Mouse (Mus musculus): ENCODE data around the gene Sorcs3. TPM values are rescaled to one million over a fixed set of nuclear protein-coding genes. Genes with fewer than 3 reads are reported as not detected.

Gene Sorcs3
- polyA plus RNA-seq (2014; fragmentation: Nextera tagmentation; extraction: Ambion mirVana) = 0.08 TPM in 2 replicates

DNA sequence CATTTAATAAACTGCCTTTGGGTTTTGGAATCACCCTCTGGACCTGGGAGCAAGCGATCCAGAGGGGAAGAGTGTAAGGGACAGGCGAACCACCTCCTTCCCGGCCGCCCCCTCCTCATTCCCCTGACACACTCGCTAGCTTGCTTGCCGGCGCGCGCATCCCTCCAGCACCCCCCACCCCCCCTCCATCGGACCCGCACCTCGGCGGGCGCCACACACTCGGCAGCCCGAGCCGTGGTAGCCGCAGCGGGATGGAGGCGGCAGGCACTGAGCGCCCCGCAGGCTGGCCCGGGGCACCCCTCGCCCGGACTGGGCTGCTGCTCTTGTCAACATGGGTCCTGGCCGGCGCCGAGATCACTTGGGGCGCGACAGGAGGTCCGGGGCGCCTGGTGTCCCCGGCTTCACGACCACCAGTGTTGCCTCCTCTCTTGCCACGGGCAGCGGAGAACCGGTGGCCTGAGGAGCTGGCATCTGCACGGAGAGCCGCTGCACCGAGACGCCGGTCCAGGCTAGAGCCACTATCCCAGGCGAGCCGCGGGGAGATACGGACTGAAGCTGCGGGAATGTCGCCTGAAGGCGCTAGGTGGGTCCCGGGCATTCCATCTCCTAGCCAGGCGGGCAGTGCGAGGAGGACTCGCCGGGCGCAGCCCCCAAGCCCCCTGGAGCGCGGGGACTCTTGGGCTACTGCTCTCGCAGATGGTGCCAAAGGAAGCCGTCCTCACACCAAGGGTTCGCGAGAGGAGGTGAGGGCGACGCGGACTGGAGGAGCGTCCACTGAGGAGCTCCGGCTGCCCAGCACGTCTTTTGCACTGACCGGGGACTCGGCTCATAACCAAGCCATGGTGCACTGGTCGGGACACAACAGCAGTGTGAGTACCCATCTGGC lies at the start of gene Sorcs3:
Gene Sorcs3 (plus strand): TSS at position 97 of the 886 bp plus-strand sequence.
- no peaks in the 10 kb centered on the region for H3K36me3 ChIP-seq (ENCODE audit: insufficient read depth)
- under 1% methylated on average over 69 of the region's 70 CpGs for WGBS
- H3K9me3 ChIP-seq (ENCODE audit: low read depth, low read length) = no peaks in the 10 kb centered on the region
- peak within 1 kb of the TSS; percentile 46 for H3K4me3 ChIP-seq (ENCODE audit: low read depth, low read length)
- H3K27me3 ChIP-seq (ENCODE audit: insufficient read depth, low read length) = peaks cover 60% of the 10 kb centered on the region
- no peaks in the 10 kb centered on the region for H3K4me1 ChIP-seq (ENCODE audit: insufficient read depth)
- peak within 1 kb of the TSS; percentile 40 for H3K9ac ChIP-seq
- no peak within 1 kb of the TSS for H3K27ac ChIP-seq (ENCODE audit: low read depth)
- ATAC-seq (ENCODE audit: insufficient read depth) (peak; percentile 65; the same call in 1 of the 2 replicates), DNase-seq (peak; percentile 63)
- H3K4me2 ChIP-seq = peak within 1 kb of the TSS; percentile 94
- TF ChIP-seq CTCF (IDR thresholded peaks at IDR 0.05; ENCODE audit: low read depth) = no peak

DNA sequence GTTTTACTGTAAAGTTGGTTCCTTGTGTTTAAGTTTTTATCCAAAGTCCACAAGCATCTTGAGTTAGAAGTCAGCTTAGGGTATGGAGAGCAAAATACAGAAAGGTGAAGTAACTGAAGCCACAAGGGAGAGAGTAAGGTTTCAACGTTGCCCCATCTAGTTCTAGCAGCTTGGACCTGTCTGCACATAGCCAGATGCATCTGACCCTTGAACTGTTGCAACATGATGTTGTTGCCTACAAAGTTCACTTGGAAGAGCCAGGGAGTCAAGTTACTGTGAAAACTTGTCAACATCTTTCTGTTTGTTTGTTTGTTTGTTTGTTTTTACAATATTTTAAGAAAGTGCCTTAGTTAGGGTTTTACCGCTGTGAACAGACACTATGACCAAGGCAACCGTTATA lies 40.5 kb upstream of the Sorcs3 start:
- DNase-seq = no peak
- no peaks in the 10 kb centered on the region for H3K36me3 ChIP-seq (ENCODE audit: insufficient read depth)
- 86% methylated on average over 3 of the region's 3 CpGs for WGBS
- no peaks in the 10 kb centered on the region for H3K4me1 ChIP-seq (ENCODE audit: insufficient read depth)
- H3K4me2 ChIP-seq = no peak overlapping the region
- H3K9me3 ChIP-seq (ENCODE audit: low read depth, low read length) = no peaks in the 10 kb centered on the region
- no peak overlapping the region for H3K4me3 ChIP-seq (ENCODE audit: low read depth, low read length)
- no peak for TF ChIP-seq CTCF (IDR thresholded peaks at IDR 0.05; ENCODE audit: low read depth)
- no peak for ATAC-seq (ENCODE audit: insufficient read depth)
- H3K27ac ChIP-seq (ENCODE audit: low read depth) = no peak overlapping the region
- H3K27me3 ChIP-seq (ENCODE audit: insufficient read depth, low read length) = no peaks in the 10 kb centered on the region
- no peak overlapping the region for H3K9ac ChIP-seq

DNA sequence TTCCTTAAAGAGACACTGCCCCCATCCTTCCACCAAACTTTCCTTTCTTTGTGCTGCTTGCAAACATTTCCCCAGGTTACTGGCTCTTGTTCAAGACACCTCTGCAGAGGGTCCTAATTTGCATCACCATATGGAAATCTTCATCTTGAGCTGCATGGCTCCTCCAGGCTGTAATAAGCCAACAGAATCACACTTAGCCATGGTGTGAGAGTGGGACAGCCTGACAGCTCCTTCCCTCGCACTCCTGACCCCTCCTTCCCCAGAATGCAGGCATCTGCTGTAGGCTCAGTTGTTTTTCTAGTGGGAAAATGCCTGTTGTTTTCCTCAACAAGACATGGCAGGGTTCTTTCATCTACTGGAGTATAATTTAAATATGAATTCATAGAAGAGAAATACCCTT lies 38.7 kb upstream of the Sorcs3 start:
- no peaks in the 10 kb centered on the region for H3K4me1 ChIP-seq (ENCODE audit: insufficient read depth)
- no peak for TF ChIP-seq CTCF (IDR thresholded peaks at IDR 0.05; ENCODE audit: low read depth)
- H3K27ac ChIP-seq (ENCODE audit: low read depth) = no peak overlapping the region
- no peak overlapping the region for H3K4me2 ChIP-seq
- no peaks in the 10 kb centered on the region for H3K27me3 ChIP-seq (ENCODE audit: insufficient read depth, low read length)
- 15% methylated on average over 1 of the region's 1 CpGs for WGBS
- no peak overlapping the region for H3K9ac ChIP-seq
- no peaks in the 10 kb centered on the region for H3K36me3 ChIP-seq (ENCODE audit: insufficient read depth)
- H3K9me3 ChIP-seq (ENCODE audit: low read depth, low read length) = no peaks in the 10 kb centered on the region
- ATAC-seq (ENCODE audit: insufficient read depth) = no peak
- no peak overlapping the region for H3K4me3 ChIP-seq (ENCODE audit: low read depth, low read length)
- no peak for DNase-seq

DNA sequence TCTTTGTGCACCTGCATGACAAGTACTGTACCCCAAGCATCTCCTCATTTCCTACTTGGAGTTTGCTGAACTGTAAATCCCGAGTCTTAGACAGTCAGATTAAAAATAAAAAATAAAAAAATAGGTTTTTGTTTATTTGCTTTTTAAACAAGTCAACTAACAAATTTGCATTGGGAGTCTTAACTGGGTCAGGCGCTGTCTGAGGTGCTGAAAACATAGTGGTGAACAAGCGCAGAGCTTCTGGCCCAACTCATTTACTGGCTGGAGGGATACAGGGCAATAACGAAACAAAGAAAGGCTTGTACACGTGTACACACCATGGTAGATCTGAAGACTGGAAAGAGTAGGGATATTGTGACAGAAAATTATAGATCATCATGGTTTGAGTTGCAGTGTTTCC lies 37.5 kb upstream of the Sorcs3 start:
- Histone ChIP-seq H3K9me3 (ENCODE audit: low read depth, low read length) (no peaks in the 10 kb centered on the region), H3K36me3 (ENCODE audit: insufficient read depth) (no peaks in the 10 kb centered on the region), H3K4me1 (ENCODE audit: insufficient read depth) (no peaks in the 10 kb centered on the region), H3K27ac (ENCODE audit: low read depth) (no peak overlapping the region), H3K9ac (no peak overlapping the region), H3K27me3 (ENCODE audit: insufficient read depth, low read length) (no peaks in the 10 kb centered on the region), H3K4me3 (ENCODE audit: low read depth, low read length) (no peak overlapping the region), H3K4me2 (no peak overlapping the region)
- 45% methylated on average over 5 of the region's 5 CpGs for WGBS
- peak; percentile 81 for DNase-seq
- no peak for ATAC-seq (ENCODE audit: insufficient read depth)
- TF ChIP-seq CTCF (IDR thresholded peaks at IDR 0.05; ENCODE audit: low read depth) = no peak

DNA sequence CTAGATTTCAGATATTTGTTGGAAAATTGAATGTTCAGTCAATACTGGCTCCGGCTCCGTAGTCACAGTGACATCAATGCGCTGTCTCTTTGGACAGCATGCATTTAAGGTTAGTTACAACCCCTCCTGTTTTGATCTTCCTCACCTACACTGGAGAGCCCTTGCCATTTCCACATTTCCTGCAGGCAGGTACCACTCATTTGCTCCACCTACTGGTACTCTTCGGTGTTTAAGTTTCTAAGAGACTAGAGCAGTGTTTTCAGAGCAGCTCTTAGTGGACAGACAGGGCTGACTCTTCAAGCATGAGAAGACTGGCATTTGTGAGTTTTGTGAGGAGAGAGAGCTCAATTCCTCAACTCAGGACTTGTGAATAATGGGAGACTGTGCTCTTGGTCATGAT lies 31.1 kb upstream of the Sorcs3 start:
- DNase-seq (peak; percentile 12), ATAC-seq (ENCODE audit: insufficient read depth) (no peak)
- Histone ChIP-seq H3K9ac (no peak overlapping the region), H3K4me3 (ENCODE audit: low read depth, low read length) (no peak overlapping the region), H3K4me2 (no peak overlapping the region), H3K4me1 (ENCODE audit: insufficient read depth) (no peaks in the 10 kb centered on the region), H3K36me3 (ENCODE audit: insufficient read depth) (no peaks in the 10 kb centered on the region), H3K27ac (ENCODE audit: low read depth) (no peak overlapping the region), H3K27me3 (ENCODE audit: insufficient read depth, low read length) (no peaks in the 10 kb centered on the region), H3K9me3 (ENCODE audit: low read depth, low read length) (no peaks in the 10 kb centered on the region)
- 60% methylated on average over 4 of the region's 4 CpGs for WGBS
- TF ChIP-seq CTCF (IDR thresholded peaks at IDR 0.05; ENCODE audit: low read depth) = peak; percentile 37

DNA sequence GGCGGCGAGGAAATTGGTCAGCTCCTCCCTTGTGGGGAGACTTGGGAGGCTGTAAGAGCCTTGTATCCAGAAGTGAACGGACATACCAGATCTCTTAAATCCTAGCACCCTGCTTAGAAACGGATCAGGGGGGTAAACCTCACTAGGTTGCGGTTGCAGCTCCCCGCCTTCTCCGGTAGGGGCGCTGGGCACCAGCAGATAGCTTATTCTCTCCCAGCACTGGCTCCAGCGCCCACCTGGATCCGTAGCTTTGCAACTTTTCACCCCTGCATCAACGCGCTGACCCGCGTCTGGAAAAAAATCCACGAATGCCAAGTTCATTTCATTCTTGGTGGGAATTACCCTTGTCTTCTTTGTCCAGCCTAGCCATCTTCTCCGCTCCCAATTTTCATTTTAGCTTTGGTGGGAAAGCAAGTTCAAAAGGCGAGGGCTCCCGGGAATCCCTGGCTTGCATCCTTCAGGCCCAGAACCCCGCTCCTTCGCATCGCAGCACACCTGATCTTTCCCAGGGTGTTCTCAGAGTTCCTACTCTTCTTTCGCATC lies 1.8 kb upstream of the Sorcs3 start:
- ATAC-seq (ENCODE audit: insufficient read depth) = no peak
- peak; percentile 81 for TF ChIP-seq CTCF (IDR thresholded peaks at IDR 0.05; ENCODE audit: low read depth)
- no peaks in the 10 kb centered on the region for H3K4me1 ChIP-seq (ENCODE audit: insufficient read depth)

DNA sequence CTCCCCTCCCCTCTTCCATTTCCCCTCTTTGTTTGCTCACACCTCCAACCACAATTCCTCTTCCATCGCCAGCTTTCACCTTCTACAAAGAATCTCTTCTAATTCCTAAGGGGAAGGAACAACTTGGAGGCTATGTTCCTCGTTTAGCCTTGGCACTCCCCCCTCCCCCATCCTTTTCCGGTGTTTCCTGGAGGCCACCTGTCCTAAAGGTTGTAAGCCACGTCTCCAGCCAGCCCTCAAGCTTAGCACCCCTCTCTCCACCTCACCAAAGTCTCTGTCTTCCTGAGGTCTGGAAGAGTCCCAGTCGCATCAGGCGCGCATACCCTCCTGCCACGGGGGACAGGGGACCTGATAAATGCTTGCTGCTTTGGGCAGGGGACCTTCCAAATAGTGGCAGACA lies 1.3 kb upstream of the Sorcs3 start:
- Histone ChIP-seq H3K9ac (no peak overlapping the region), H3K4me1 (ENCODE audit: insufficient read depth) (no peaks in the 10 kb centered on the region), H3K27ac (ENCODE audit: low read depth) (no peak overlapping the region), H3K9me3 (ENCODE audit: low read depth, low read length) (no peaks in the 10 kb centered on the region), H3K4me2 (peak overlapping the region; percentile 94), H3K4me3 (ENCODE audit: low read depth, low read length) (peak overlapping the region; percentile 46; the same call in 1 of the 2 replicates), H3K27me3 (ENCODE audit: insufficient read depth, low read length) (peaks cover 56% of the 10 kb centered on the region), H3K36me3 (ENCODE audit: insufficient read depth) (no peaks in the 10 kb centered on the region)
- TF ChIP-seq CTCF (IDR thresholded peaks at IDR 0.05; ENCODE audit: low read depth) = no peak
- 1% methylated on average over 8 of the region's 8 CpGs for WGBS
- ATAC-seq (ENCODE audit: insufficient read depth) (0 out of 2 replicates have a peak, but pooled peaks have one; percentile 9), DNase-seq (no peak)

More for the DNA sequence above, 1.8 kb upstream of the Sorcs3 start:
- Histone ChIP-seq H3K27ac (ENCODE audit: low read depth) (no peak overlapping the region), H3K27me3 (ENCODE audit: insufficient read depth, low read length) (peaks cover 54% of the 10 kb centered on the region), H3K4me3 (ENCODE audit: low read depth, low read length) (0 out of 2 replicates have a peak overlapping the region, but pooled peaks have one; percentile 46), H3K9ac (no peak overlapping the region), H3K9me3 (ENCODE audit: low read depth, low read length) (no peaks in the 10 kb centered on the region), H3K36me3 (ENCODE audit: insufficient read depth) (no peaks in the 10 kb centered on the region), H3K4me2 (peak overlapping the region; percentile 94)
- 3% methylated on average over 22 of the region's 22 CpGs for WGBS
- peak; percentile 79 for DNase-seq
